Mouse (Mus musculus) midbrain, embryonic 11.5 days (tissue): Measurements from ENCODE around the gene Serhl. TPM values are rescaled to one million over a fixed set of nuclear protein-coding genes. Genes with fewer than 3 reads are reported as not detected.
A peak's percentile ranks its signal among the peaks of the same experiment; 100 is the strongest.
"Not testable (repeated sequence)": the region's sequence is repeated elsewhere in the genome, so short reads cannot be mapped to it uniquely, and the experiment has no call there.

Experiments
- ATAC-seq: fragments of 200-750 bp; cut with Nextera tagmentation; 2 replicates; pipeline ENCODE4 v1.8.0; 2017; ENCODE audit warnings: moderate TSS enrichment, moderate library complexity; ENCODE audit not compliant: low FRiP score
- DNase-seq: peaks from one replicate; pipeline ENCODE4 v3.0.0; 2015; ENCODE audit warnings: low spot score; ENCODE audit errors: missing footprints
- H3K27ac ChIP-seq: fragments of 300-500 bp; sonication (generic); 2 replicates; pipeline ENCODE4 v1.5.1; 2014; ENCODE audit warnings: low read depth, low read length
- H3K27me3 ChIP-seq: fragments of 300-500 bp; sonication (generic); 2 replicates; pipeline ENCODE4 v1.6.1; 2014; ENCODE audit warnings: mild to moderate bottlenecking, low read length, moderate library complexity, mixed read lengths; ENCODE audit not compliant: control insufficient read depth, insufficient read depth
- H3K36me3 ChIP-seq: fragments of 300-500 bp; sonication (generic); 2 replicates; pipeline ENCODE4 v1.6.1; 2014; ENCODE audit warnings: mild to moderate bottlenecking, low read length, moderate library complexity, mixed read lengths; ENCODE audit not compliant: control insufficient read depth, insufficient read depth
- H3K4me1 ChIP-seq: fragments of 300-500 bp; sonication (generic); 2 replicates; pipeline ENCODE4 v1.6.1; 2014; ENCODE audit warnings: low read length; ENCODE audit not compliant: control insufficient read depth, insufficient read depth
- H3K4me2 ChIP-seq: fragments of 300-500 bp; sonication (generic); 2 replicates; pipeline ENCODE4 v1.6.1; 2014; ENCODE audit warnings: mild to moderate bottlenecking, moderate library complexity
- H3K4me3 ChIP-seq: fragments of 300-500 bp; sonication (generic); 2 replicates; pipeline ENCODE4 v1.5.1; 2014; ENCODE audit warnings: low read depth, low read length
- H3K9ac ChIP-seq: fragments of 300-500 bp; sonication (generic); 2 replicates; pipeline ENCODE4 v1.6.1; 2014; ENCODE audit warnings: low read length
- H3K9me3 ChIP-seq: fragments of 300-500 bp; sonication (generic); 2 replicates; pipeline ENCODE4 v1.6.1; 2016; ENCODE audit warnings: low read length; ENCODE audit not compliant: control insufficient read depth
- WGBS: fragments of 180-500 bp; shearing (Covaris S2); extraction: QIAGEN DNeasy Blood & Tissue Kit; methylation state at CpG from one replicate; pipeline ENCODE4 v1.1.7; 2014; 5-methylcytosine and 5-hydroxymethylcytosine counted together
- polyA plus RNA-seq: library from polyadenylated mRNA; unstranded; fragments of >200 nt; fragmentation: Nextera tagmentation; extraction: Ambion mirVana; gene quantifications from 2 replicates; pipeline ENCODE4 v1.2.1, GENCODE M21; 2014

The Serhl gene
- polyA plus RNA-seq, 1 experiment from 2014 or later: 47.0 TPM

- Histone ChIP-seq H3K27ac (no peak overlapping the region), H3K9me3 (no peaks in the 10 kb centered on the region), H3K4me2 (no peak overlapping the region), H3K27me3 (no peaks in the 10 kb centered on the region), H3K4me3 (no peak overlapping the region), H3K36me3 (no peaks in the 10 kb centered on the region), H3K9ac (no peak overlapping the region), H3K4me1 (peaks cover 15% of the 10 kb centered on the region)
- DNase-seq (peak; percentile 84), ATAC-seq (no peak)
- WGBS: 46% methylated on average over 5 of the region's 5 CpGs
Observed at GRCm38 (mm10) chr15:83055569-83055968, 33.7 kb upstream of the Serhl start.

- DNase-seq: peak; percentile 95
- under 1% methylated on average over 29 of the region's 29 CpGs for WGBS
- peak; percentile 72 for ATAC-seq
Observed at GRCm38 (mm10) chr15:83056378-83057083, 32.8 kb upstream of the Serhl start.

GRCm38 (mm10) chr15:83057533-83057932 is 31.8 kb upstream of the Serhl start:
- Histone ChIP-seq H3K4me2 (no peak overlapping the region), H3K4me1 (peaks cover 13% of the 10 kb centered on the region)

More at GRCm38 (mm10) chr15:83056378-83057083, 32.8 kb upstream of the Serhl start:
- peak overlapping the region; percentile 68 for H3K27ac ChIP-seq
- peak overlapping the region; percentile 69 for H3K4me2 ChIP-seq
- peak overlapping the region; percentile 37 for H3K4me3 ChIP-seq
- peak overlapping the region; percentile 63 for H3K9ac ChIP-seq
- H3K27me3 ChIP-seq: no peaks in the 10 kb centered on the region
- no peaks in the 10 kb centered on the region for H3K36me3 ChIP-seq
- H3K4me1 ChIP-seq: peaks cover 15% of the 10 kb centered on the region
- H3K9me3 ChIP-seq: no peaks in the 10 kb centered on the region

GRCm38 (mm10) chr15:83059233-83059660 is 30.1 kb upstream of the Serhl start:
- Histone ChIP-seq H3K4me1 (peaks cover 9% of the 10 kb centered on the region), H3K27ac (no peak overlapping the region; the same call in 1 of the 2 replicates)

More at GRCm38 (mm10) chr15:83057533-83057932, 31.8 kb upstream of the Serhl start:
- 66% methylated on average over 8 of the region's 8 CpGs for WGBS
- H3K27me3 ChIP-seq: no peaks in the 10 kb centered on the region
- H3K4me3 ChIP-seq: no peak overlapping the region
- DNase-seq: peak; percentile 84
- no peak overlapping the region for H3K9ac ChIP-seq
- no peaks in the 10 kb centered on the region for H3K36me3 ChIP-seq
- no peaks in the 10 kb centered on the region for H3K9me3 ChIP-seq
- ATAC-seq: no peak
- H3K27ac ChIP-seq: no peak overlapping the region

GRCm38 (mm10) chr15:83061689-83062088 is 27.6 kb upstream of the Serhl start:
- Histone ChIP-seq H3K36me3 (no peaks in the 10 kb centered on the region), H3K4me3 (no peak overlapping the region), H3K27ac (no peak overlapping the region), H3K9ac (no peak overlapping the region), H3K4me2 (no peak overlapping the region), H3K4me1 (peaks cover 3% of the 10 kb centered on the region; the same call in 1 of the 2 replicates), H3K9me3 (no peaks in the 10 kb centered on the region), H3K27me3 (no peaks in the 10 kb centered on the region)
- 24% methylated on average over 5 of the region's 5 CpGs for WGBS
- ATAC-seq (0 out of 2 replicates have a peak, but pooled peaks have one; percentile 30), DNase-seq (peak; percentile 82)

More at GRCm38 (mm10) chr15:83059233-83059660, 30.1 kb upstream of the Serhl start:
- Histone ChIP-seq H3K4me3 (no peak overlapping the region), H3K9me3 (no peaks in the 10 kb centered on the region), H3K36me3 (no peaks in the 10 kb centered on the region), H3K27me3 (no peaks in the 10 kb centered on the region), H3K9ac (no peak overlapping the region), H3K4me2 (no peak overlapping the region)
- DNase-seq (peak; percentile 89), ATAC-seq (no peak)
- 51% methylated on average over 5 of the region's 5 CpGs for WGBS

- H3K27me3 ChIP-seq, H3K4me2 ChIP-seq, H3K4me3 ChIP-seq, H3K9me3 ChIP-seq, H3K4me1 ChIP-seq, H3K9ac ChIP-seq, ATAC-seq, H3K27ac ChIP-seq, H3K36me3 ChIP-seq: not testable (repeated sequence)
- DNase-seq: peak; percentile 6
- 93% methylated on average over 2 of the region's 2 CpGs for WGBS
Observed at GRCm38 (mm10) chr15:83062582-83062981, 26.7 kb upstream of the Serhl start.

GRCm38 (mm10) chr15:83065543-83065942 is 23.8 kb upstream of the Serhl start:
- WGBS: 87% methylated on average over 4 of the region's 4 CpGs
- no peaks in the 10 kb centered on the region for H3K9me3 ChIP-seq
- peak; percentile 67 for DNase-seq

GRCm38 (mm10) chr15:83068270-83068669 is 21.0 kb upstream of the Serhl start:
- Histone ChIP-seq H3K4me2 (no peak overlapping the region), H3K36me3 (no peaks in the 10 kb centered on the region), H3K9me3 (no peaks in the 10 kb centered on the region), H3K27me3 (no peaks in the 10 kb centered on the region), H3K9ac (no peak overlapping the region), H3K4me1 (no peaks in the 10 kb centered on the region), H3K4me3 (no peak overlapping the region), H3K27ac (no peak overlapping the region)
- 88% methylated on average over 5 of the region's 5 CpGs for WGBS
- ATAC-seq (no peak), DNase-seq (no peak)

More at GRCm38 (mm10) chr15:83065543-83065942, 23.8 kb upstream of the Serhl start:
- no peaks in the 10 kb centered on the region for H3K36me3 ChIP-seq
- no peak overlapping the region for H3K4me3 ChIP-seq
- H3K4me2 ChIP-seq: no peak overlapping the region
- no peak overlapping the region for H3K27ac ChIP-seq
- H3K4me1 ChIP-seq: no peaks in the 10 kb centered on the region
- no peak for ATAC-seq
- H3K27me3 ChIP-seq: no peaks in the 10 kb centered on the region
- no peak overlapping the region for H3K9ac ChIP-seq

- Histone ChIP-seq H3K27ac (no peak overlapping the region), H3K4me2 (no peak overlapping the region), H3K27me3 (no peaks in the 10 kb centered on the region), H3K4me3 (no peak overlapping the region), H3K4me1 (no peaks in the 10 kb centered on the region), H3K9me3 (no peaks in the 10 kb centered on the region), H3K9ac (no peak overlapping the region), H3K36me3 (no peaks in the 10 kb centered on the region)
- no peak for ATAC-seq
- 77% methylated on average over 3 of the region's 3 CpGs for whole genome bisulfite sequencing
- no peak for DNase-seq
Observed at GRCm38 (mm10) chr15:83070942-83071341, 18.4 kb upstream of the Serhl start.
